Mouse (Mus musculus) spleen, adult 2 months (tissue): Measurements from ENCODE around the gene Lrrtm4. TPM values are rescaled to one million over a fixed set of nuclear protein-coding genes. Genes with fewer than 3 reads are reported as not detected.

Experiments used
- DNase-seq, 2 experiments: peaks; one replicate each; pipeline versions ENCODE4 v3.0.0 to v3.0.0-alpha.2; 2012 to 2021; ENCODE audit warnings: low spot score in 2 of 2, low read depth in 1 of 2
- H3K27ac ChIP-seq: fragments of 200-500 bp; 2 replicates; pipeline ENCODE4 v1.5.1; 2012; ENCODE audit warnings: low read length, inconsistent platforms; ENCODE audit not compliant: insufficient read depth
- H3K27me3 ChIP-seq: fragments of 200-500 bp; 2 replicates; pipeline ENCODE4 v1.6.1; 2012; ENCODE audit warnings: mild to moderate bottlenecking, moderate library complexity, low read length, inconsistent platforms; ENCODE audit not compliant: control insufficient read depth, insufficient read depth
- H3K36me3 ChIP-seq: fragments of 200-500 bp; 2 replicates; pipeline ENCODE4 v1.6.1; 2012; ENCODE audit warnings: mild to moderate bottlenecking, low read length, inconsistent platforms; ENCODE audit not compliant: control insufficient read depth, insufficient read depth
- H3K4me1 ChIP-seq: fragments of 200-500 bp; 2 replicates; pipeline ENCODE4 v1.6.1; 2011; ENCODE audit warnings: inconsistent platforms; ENCODE audit not compliant: control insufficient read depth, insufficient read depth, insufficient read length
- H3K4me3 ChIP-seq: fragments of 200-500 bp; 2 replicates; pipeline ENCODE4 v1.5.1; 2011; ENCODE audit warnings: mild to moderate bottlenecking, inconsistent platforms; ENCODE audit not compliant: insufficient read depth, insufficient read length; ENCODE audit errors: extremely low read depth
- CTCF ChIP-seq: fragments of 200-500 bp; IDR thresholded peaks from 2 replicates; pipeline ENCODE4 v1.5.1; 2011; ENCODE audit warnings: mild to moderate bottlenecking, inconsistent platforms; ENCODE audit not compliant: insufficient read depth, insufficient read length, insufficient replicate concordance; ENCODE audit errors: extremely low read depth
- POLR2A ChIP-seq: fragments of 200-500 bp; IDR thresholded peaks from 2 replicates; pipeline ENCODE4 v1.6.1; 2011; ENCODE audit warnings: low read depth, low read length, inconsistent platforms
- WGBS: fragments of 180-500 bp; shearing (Covaris S2); methylation state at CpG from one replicate; pipeline ENCODE4 v1.1.7; 2018; 5-methylcytosine and 5-hydroxymethylcytosine counted together
- polyA plus RNA-seq: library from polyadenylated mRNA; depleted of rRNA; stranded (reverse); fragments of >200 nt; gene quantifications from 2 replicates; pipeline ENCODE4 v1.2.3, GENCODE M21; 2012

Lrrtm4 gene
- polyA plus RNA-seq, 1 experiment: not detected

- no peak overlapping the region for H3K27ac ChIP-seq
- no peaks in the 10 kb centered on the region for H3K27me3 ChIP-seq
- no peak for DNase-seq
- no peak for TF ChIP-seq CTCF
- TF ChIP-seq POLR2A: no peak
- no peak overlapping the region for H3K4me3 ChIP-seq
- no peaks in the 10 kb centered on the region for H3K36me3 ChIP-seq
- H3K4me1 ChIP-seq: no peaks in the 10 kb centered on the region
Observed at GRCm38 (mm10) chr6:80549907-80550306, 531.2 kb downstream of the Lrrtm4 start.

- Histone ChIP-seq H3K4me1 (no peaks in the 10 kb centered on the region), H3K36me3 (no peaks in the 10 kb centered on the region), H3K4me3 (no peak overlapping the region), H3K27ac (no peak overlapping the region), H3K27me3 (no peaks in the 10 kb centered on the region)
- WGBS: 99% methylated on average over 2 of the region's 2 CpGs
- TF ChIP-seq POLR2A: no peak
- no peak for TF ChIP-seq CTCF
- DNase-seq: no peak
Observed at GRCm38 (mm10) chr6:80553398-80553797, 534.7 kb downstream of the Lrrtm4 start.

- H3K4me3 ChIP-seq: no peak overlapping the region
- no peaks in the 10 kb centered on the region for H3K4me1 ChIP-seq
- no peak for DNase-seq
- no peaks in the 10 kb centered on the region for H3K27me3 ChIP-seq
- TF ChIP-seq POLR2A (no peak), CTCF (no peak)
- no peak overlapping the region for H3K27ac ChIP-seq
- H3K36me3 ChIP-seq: no peaks in the 10 kb centered on the region
Observed at GRCm38 (mm10) chr6:80554991-80555390, 536.3 kb downstream of the Lrrtm4 start.

- no peaks in the 10 kb centered on the region for H3K27me3 ChIP-seq
- WGBS: 88% methylated on average over 2 of the region's 2 CpGs
- no peaks in the 10 kb centered on the region for H3K4me1 ChIP-seq
- H3K36me3 ChIP-seq: no peaks in the 10 kb centered on the region
- H3K4me3 ChIP-seq: no peak overlapping the region
- DNase-seq: no peak
- no peak for TF ChIP-seq POLR2A
- TF ChIP-seq CTCF: no peak
- H3K27ac ChIP-seq: no peak overlapping the region
Observed at GRCm38 (mm10) chr6:80577227-80577626, 558.5 kb downstream of the Lrrtm4 start.

GRCm38 (mm10) chr6:80582225-80582624 lies 563.5 kb downstream of the Lrrtm4 start:
- Histone ChIP-seq H3K27ac (no peak overlapping the region), H3K4me3 (no peak overlapping the region), H3K4me1 (no peaks in the 10 kb centered on the region), H3K36me3 (no peaks in the 10 kb centered on the region), H3K27me3 (no peaks in the 10 kb centered on the region)
- no peak for DNase-seq
- TF ChIP-seq CTCF (no peak), POLR2A (no peak)
- WGBS: 5% methylated on average over 1 of the region's 1 CpGs

GRCm38 (mm10) chr6:80589776-80590175 lies 571.1 kb downstream of the Lrrtm4 start:
- TF ChIP-seq POLR2A: no peak
- no peak for TF ChIP-seq CTCF
- WGBS: 83% methylated on average over 1 of the region's 1 CpGs
- H3K36me3 ChIP-seq: no peaks in the 10 kb centered on the region
- no peak for DNase-seq
- H3K27me3 ChIP-seq: no peaks in the 10 kb centered on the region
- H3K4me3 ChIP-seq: no peak overlapping the region
- H3K27ac ChIP-seq: no peak overlapping the region
- H3K4me1 ChIP-seq: no peaks in the 10 kb centered on the region

GRCm38 (mm10) chr6:80619508-80619907 lies 600.8 kb downstream of the Lrrtm4 start:
- H3K27me3 ChIP-seq: no peaks in the 10 kb centered on the region
- H3K4me1 ChIP-seq: no peaks in the 10 kb centered on the region
- no peak for DNase-seq
- no peak overlapping the region for H3K27ac ChIP-seq
- no peak overlapping the region for H3K4me3 ChIP-seq
- TF ChIP-seq CTCF: no peak
- WGBS: 88% methylated on average over 2 of the region's 2 CpGs
- H3K36me3 ChIP-seq: no peaks in the 10 kb centered on the region
